Mouse (Mus musculus) kidney, postnatal 14 days (tissue): Measurements from ENCODE around the gene Thbs4.
"Not testable (repeated sequence)": the region's sequence is repeated elsewhere in the genome, so short reads cannot be mapped to it uniquely, and the experiment has no call there.

Experiments
- DNase-seq: peaks from one replicate; pipeline ENCODE4 v3.0.0; 2022; ENCODE audit warnings: mixed read lengths

The Thbs4 gene

DNA sequence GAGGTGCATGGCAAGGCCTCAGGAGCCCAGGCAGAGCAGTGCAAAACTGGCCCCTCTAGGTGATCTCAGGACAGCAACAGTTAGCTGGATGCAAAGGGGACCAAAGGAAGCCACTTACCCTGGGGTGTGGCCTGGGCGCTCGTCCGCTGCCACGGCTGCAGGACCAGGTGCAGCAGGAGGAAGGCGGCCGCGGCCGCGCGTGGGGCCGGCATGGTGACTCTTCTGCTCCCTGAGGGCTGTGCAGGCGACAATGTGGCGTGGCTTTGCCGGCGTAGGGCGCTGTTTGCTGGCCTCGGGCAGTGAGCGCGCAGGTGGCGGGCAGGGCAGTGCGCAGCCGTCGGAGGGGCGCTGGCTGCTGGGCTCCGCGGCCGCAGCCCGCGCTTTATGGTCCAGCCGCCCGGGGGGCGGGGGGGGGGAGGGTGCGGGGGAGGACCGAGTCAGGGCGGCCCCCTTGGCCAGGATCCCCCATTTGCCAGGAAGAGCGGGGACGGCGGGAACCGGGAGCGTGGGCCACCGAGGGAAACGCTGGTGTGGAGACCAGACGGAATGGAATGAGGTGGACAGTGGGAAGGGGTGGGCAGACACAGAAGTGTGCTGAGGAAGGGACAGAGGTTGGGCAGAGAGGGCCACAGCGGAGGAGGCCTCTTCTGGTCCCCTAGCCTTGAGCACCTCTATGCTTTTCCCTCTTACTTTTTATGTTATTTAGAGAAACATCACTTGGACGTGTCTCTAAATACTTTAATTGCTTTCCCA is at the start of gene Thbs4:
Gene Thbs4 (minus strand): TSS at position 357 of the 753 bp plus-strand sequence.
- no peak for DNase-seq

DNA sequence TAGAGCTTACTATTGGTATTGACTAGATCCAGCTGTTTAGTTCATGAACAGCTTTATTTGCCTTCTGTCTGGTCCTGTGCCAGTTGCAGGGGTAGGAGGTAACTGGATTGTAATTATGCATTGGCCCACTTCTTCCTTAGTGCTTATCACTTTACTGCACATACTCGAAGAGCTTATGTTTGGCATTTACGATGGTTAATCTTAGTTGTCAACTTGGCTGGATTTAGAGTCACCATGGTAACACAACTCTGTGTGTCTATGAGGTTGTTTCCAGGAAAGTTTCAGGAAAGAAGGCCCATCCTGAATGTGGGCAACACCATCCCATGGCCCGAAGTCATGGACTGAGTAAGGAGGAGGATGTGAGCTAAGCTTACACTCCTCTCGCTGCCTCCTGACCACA is 38.5 kb upstream of the Thbs4 start:
- no peak for DNase-seq

DNA sequence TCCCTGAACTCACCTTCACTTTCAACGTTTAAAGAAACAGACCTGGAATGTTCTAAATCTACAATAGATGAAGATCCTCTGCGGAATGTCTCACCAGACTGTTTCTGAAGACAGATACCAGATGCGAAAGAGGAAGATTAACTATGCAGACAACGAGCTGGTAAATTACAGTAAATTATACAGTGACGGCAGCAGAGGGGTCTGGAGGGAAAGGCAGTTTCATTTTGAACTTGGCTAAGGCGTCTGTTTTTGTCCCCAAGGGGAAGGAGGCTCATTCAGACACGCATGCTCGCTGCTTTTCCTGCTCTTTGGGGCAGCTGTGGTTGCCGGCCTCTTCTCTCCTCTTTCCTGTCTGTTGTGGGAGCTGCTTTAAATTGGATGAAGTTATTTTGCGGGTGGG is 34.2 kb upstream of the Thbs4 start:
- DNase-seq = peak; percentile 24

DNA sequence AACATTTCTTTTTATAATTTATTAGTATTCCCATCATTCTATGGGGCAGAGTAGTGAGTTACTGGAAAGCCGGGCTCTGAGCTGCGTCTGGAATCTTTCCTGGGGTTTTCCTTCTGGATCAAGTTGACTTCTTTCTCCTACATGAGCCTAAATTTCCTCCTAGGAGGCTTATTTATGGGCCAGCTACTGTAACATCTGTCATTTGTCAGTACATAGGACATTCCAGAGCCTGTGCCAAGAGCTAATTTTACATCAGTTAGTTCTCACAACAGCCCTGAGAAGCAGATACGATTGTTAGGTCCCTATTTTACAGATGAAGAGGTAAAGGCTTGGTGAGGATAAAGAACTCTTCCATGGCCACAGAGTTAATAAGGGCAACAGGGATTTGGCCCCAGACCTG is 22.7 kb upstream of the Thbs4 start:
- no peak for DNase-seq

DNA sequence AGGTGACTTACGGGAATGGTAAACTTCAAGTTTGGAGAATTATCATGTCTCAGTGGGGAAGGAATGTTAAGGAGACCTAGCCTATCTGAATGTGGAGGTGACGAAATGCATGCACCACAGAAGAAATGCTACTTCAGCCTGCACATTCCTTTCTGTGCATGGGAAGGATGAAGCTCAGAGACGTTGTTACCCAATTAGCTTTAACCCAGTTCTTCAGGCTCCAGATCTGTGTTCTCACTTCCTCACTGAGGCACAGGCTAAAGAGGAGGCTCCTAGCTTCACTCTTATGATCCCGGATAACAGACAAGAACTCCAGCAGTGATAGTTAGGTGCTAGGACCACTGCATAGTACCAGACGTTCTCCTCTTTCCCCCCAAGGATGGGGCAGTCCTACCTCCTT is 21.7 kb upstream of the Thbs4 start:
- DNase-seq = no peak

DNA sequence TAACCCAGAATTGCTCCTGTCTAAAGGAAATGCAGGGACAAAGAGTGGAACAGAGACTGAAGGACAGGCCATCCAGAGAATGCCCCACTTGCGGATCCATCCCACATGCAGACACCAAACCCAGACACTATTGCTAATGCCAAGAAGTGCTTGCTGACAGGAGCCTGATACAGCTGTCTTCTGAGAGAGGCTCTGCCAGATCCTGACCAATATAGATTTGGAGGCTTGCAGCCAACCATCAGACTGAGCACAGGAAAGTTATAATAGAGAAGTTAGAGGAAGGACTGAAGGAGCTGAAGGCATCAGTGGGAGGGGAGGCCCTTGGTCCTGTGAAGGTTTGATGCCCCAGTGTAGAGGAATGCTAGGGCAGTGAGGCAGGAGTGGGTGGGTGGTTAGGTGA is 16.0 kb upstream of the Thbs4 start:
- DNase-seq = not testable (repeated sequence)

DNA sequence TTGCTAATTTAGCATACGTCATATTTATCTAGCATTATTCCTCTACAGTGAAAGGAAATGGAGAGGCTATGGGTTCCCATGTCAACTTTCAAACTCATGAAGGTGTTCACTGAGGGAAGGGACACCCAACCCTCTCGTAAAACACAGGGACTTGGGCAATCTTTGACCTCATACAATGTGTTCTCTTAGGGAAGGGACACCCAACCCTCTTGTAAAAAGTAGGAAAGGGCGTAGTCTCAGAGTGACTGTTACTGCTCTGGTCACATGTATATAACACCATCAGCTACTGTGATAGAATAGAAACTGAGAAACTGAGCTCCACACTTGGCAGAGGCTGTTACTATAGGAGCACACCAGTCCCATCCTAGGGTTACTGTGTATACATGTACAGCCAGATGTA is 13.2 kb upstream of the Thbs4 start:
- no peak for DNase-seq

DNA sequence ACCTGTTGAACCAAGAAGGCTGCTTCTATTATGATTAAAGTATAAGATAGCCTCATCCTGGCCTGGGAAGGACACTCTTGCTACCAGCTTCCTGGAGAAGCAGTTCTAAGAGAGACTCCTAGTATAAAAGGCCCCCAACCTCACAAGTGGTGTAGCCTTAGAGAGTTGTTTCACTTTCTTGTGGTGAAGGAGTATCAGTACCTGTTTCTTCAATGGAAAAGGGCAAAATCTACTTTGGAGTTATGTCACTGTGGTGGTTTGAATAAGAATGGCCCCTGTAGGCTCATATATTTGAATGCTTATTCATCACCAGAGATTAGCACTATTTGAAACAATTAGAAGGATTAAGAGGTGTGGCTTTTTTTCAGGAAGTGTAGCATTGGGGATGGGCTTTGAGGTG is 12.2 kb upstream of the Thbs4 start:
- DNase-seq = no peak

DNA sequence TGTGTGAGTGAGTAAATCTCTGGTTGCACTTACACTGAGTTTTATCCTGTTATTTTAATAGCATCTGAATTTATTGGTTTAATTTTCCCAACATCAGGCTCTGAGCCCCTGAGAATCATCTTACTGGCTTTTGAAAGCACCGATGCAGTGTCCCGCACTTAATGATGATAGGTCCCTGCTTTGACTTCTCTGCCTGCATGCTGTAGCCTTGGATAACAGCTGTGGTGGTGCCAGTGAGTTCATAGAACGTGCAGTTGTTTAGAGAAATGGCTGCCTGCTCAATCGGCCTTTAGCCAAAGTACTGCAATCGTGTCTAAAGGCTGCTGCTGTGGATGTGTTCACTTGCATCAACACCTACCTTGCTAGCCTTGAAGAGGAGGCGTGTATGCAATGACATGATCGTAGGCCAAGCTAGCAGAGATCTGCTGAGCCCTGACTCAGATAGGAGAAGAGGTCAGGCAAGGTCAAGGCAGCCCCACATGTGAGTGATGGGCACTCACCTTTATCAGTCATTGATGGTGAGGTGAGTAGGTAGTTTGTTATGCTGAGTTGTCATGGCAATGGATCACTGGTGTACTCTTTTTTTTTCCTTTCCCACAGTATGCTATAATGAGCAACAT is 4.8 kb upstream of the Thbs4 start:
- no peak for DNase-seq

DNA sequence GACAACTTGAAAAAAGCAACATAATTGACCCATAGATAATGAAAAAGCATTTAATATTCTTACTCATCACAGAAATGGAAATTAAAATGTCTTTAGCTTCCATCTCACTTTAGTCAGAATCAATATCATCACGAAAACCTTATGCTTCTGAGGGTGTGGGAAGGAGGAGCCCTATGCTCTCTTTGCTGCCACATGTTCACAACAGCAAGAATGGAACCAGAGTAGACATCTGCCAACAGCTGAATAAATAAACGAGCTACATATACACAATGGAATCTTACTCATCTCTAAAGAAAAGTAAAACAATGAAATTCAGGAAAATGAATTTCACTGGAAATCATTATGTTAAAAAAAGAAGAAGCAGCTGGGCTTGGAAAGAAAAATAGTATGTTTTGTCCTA is 4.2 kb upstream of the Thbs4 start:
- no peak for DNase-seq

DNA sequence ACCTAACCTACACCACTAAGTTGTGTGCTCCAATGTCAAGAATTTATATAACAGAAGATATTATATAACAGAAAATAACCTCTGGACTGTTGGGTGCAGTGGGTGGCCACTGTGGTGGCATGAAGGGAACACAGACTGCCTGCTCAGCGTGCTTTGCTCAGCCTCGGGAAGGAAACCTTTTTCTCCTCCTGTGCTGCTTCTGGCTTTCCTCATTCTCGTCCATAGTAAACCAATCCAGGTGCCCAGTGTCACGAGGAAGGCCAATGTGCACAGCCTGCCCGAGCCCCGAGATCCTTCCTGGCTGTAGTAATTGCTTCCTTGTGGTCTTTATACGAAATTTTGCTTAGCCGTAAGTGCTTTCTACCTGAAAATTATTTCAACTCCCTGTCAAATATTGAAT is 982 bp downstream of the Thbs4 start:
- no peak for DNase-seq

DNA sequence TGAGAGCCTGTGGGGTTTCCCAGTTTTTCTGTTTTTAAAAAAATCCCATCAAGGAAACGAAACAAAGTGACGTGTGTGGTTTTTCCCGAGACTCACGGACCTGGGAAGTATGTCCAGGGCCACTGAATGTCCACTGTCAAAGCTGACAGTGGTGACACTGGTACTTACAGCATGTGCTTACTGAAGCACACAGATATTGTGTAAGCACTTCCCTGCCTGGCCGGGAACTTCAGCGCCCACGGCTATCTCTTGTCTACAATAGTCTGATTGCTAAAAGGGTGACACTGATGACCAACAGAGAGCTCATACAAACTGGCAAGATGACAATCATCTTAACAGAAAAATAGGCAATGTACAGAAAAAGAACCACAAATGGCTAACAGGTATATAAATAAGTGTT is 3.1 kb downstream of the Thbs4 start:
- no peak for DNase-seq

DNA sequence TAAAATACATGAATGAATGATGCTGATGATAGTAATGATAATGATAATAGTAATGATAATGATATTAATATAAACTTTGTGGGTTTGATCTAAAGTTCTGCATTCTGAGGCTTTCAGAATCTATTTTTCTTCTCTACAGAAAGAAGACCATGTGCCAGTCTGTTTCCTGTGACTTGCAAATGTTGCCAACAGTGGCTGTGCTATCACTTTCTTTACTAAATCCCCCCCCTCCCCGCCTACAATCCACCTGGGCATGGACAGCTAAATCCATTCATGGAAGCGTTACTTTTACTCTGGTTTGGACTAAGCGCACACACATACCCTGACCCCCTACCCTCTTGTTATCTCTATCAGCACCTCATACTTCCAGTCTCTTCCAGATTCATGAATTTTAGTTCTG is 10.3 kb downstream of the Thbs4 start:
- no peak for DNase-seq

DNA sequence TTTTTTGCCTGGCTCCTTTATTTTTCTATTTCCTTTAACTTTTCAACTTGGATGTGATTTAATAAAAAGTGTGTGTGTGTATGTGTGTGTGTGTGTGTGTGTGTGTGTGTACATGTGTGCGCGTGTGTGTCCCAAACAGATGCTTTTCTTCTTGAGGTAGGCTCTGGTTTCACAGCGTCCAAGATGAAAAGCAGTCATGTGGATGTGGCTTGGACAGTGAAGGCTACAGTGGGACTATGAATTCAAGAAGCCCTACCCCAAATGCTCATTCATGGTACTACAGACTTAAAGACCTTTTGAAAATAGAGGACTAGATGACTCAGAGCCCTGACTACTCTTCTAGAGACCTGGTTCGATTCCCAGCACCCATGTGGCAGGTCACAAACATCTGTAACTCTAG is 11.1 kb downstream of the Thbs4 start:
- no peak for DNase-seq

DNA sequence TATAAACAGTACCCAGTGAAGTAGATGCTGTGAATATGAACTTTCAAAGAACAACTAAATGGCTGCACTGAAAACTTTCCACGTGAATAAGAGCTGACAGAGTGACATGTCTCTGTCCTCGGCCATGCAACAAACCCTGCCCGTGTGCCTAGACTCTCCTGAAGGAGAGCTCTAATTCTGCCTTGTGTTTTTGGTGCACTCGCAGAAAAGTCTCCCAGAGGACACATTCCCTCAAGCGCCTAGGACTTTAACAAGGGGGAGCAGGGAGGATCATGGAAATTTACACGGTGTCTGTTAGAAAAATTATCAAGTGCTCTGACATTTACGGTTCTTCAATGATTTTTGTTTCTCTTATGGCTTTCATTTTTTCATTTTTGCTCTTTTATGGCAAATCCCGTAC is 13.7 kb downstream of the Thbs4 start:
- DNase-seq = no peak

DNA sequence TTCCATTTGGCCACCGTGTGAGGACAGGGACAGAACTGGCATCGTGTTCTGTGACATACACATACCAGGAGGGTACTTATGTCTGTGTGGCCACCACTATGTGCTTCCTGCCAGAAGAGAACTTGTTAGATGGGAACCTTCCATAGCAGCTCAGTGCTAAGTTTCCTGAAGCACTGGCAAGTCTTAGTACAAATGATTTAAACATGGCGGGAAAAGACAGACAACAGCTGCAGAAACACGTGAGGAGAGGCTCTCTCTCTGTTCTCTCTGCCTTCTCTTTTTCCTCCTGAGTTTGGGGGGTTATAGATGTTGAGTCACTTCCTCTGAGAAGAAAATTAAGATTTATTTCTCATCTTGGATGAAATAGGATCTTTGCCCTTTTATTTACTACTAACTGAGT is 14.5 kb downstream of the Thbs4 start:
- no peak for DNase-seq

DNA sequence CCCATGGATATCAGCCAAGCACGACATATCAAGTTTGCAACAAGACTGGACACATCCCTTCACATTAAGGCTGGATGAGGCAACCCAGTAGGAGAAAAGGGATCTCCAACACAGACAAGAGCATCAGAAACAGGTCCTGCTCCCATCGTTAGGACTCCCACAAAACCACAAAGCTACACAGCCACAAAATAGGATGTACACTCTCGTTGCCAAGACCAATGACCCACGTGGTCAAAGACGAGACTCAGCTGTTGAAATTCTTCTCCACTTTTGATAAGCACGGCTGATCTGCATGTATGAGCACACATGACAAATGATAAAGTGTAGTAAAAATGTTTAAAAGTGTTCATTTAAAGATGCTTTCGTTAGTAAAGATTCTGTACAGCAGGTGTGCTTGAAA is 16.0 kb downstream of the Thbs4 start:
- peak; percentile 30 for DNase-seq

DNA sequence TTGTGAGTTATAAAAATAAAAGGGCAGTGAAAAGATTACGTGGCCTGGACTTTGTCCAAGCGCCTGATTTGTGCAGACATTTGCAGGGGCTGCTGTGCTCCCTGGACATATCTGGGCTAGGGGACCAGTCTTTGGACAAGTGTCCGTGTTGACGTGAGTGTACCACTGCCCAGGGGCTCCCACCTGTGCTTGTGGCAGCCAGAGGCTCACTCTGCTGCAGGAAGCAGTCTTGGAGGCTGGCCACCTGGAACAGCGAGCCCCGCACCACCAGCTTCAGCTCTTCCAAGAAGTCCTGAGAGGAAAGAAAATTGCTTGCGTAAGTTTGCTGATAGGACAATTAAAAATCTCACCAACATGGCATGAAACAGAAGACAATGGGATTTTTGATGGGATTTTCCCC is 18.7 kb downstream of the Thbs4 start:
- DNase-seq = no peak

DNA sequence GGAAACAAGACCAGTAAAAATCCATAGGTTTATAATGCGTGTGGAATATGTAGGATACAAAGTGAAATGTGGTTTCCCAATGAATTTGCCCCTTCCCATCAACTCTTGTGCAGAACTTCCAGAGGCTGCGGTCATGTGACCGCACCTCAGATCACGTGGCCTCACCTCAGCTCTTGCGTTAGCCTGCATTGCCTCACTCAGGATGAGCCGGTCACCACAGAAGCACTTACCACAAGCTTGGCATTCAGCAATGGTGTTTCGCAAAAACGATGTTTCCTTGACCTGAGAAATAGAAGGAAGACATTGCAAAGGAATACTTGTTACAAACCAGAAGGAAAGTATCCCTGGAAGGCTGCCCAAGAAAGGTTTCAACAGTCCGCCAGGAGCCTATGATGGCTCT is 19.7 kb downstream of the Thbs4 start:
- DNase-seq = no peak

DNA sequence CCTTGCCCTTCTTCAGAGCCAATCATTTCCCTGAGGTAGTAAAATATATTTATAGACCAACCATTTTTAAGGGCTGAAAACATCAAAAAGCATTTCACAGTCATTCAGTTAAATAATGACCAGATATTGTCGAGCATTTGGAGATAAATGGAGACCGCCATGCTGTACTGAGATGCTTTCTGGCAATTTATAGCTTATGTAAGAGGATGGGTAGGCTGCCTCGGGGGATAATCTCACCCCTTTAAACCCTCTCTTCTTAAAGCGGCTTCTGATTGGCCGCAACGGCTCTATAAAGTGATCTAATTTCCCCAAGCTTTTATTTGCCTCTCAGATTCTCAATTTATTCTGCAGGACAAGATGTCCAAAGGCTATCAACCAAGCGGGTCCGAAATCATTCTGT is 22.1 kb downstream of the Thbs4 start:
- DNase-seq = no peak

DNA sequence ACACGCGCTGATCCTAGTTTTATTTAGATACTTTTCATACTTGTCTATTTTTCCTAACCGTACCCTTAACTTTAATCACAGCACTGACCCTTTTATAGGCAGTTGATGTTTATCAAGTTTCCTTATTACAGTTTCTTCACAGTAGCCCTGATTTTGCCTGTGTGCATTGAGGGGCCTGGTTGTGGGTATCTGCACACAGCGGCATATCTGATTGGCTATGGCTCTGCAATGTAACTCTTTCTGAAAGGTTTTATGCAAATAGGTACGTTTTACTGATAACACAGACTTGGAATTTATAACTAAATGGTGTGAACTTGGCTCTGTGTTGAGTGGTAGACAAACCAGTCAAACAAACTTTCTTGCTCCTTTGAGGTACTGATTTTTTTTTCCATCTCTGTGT is 23.1 kb downstream of the Thbs4 start:
- no peak for DNase-seq

DNA sequence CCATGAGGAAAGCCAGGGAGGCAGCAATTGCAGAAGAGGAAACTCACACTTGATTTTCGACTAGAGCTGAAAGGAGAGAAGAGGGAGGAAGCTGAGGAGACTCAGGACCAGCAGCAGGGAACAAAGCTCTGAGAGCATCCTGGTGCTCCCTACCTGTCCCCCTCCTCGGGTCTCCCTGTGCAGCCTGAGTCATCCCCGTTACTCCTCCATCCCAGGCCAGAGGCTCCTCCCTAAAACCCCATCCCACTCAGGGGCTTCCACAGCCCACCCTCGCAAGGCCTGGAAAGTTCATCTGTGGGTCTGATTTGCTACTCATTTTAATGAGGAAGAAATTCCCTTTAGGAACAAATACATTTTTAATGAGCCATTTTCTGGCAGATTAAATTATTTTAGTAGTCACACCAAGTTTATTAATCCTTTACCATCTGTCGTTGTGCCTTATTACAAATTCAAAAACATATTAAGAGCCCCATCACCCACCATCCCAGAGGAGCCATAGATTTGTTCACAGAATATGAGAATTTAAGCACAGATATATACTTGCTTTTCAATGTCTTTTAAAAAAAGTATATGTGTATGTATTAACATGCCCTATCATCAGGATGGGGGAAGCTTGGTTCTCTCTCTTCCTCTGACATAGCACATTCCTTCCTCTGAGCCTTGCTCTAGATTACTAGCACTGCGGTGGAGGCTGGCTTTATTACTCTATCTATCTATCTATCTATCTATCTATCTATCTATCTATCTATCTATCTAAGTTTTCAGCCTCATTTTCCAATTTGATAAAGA is 29.0 kb downstream of the Thbs4 start:
- no peak for DNase-seq

DNA sequence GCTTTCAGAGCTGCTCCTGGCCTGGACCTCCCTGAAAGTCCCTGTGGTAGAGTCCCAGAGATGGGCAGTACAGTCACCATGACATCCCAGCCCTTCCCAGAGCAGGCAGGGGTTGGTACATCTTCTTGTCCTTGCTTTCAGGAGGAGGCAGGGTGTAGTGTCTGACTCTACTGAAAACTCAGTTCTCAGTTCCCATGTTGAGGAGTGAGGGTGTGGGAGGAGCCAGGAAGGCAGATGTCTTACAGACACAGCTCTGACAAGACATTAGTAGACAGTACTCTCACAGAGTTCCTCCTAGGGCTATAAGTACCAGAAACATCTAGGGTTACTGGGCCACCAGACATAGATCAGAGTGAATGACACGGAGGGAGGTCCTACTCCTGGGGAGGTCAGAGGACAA is 32.3 kb downstream of the Thbs4 start:
- no peak for DNase-seq

DNA sequence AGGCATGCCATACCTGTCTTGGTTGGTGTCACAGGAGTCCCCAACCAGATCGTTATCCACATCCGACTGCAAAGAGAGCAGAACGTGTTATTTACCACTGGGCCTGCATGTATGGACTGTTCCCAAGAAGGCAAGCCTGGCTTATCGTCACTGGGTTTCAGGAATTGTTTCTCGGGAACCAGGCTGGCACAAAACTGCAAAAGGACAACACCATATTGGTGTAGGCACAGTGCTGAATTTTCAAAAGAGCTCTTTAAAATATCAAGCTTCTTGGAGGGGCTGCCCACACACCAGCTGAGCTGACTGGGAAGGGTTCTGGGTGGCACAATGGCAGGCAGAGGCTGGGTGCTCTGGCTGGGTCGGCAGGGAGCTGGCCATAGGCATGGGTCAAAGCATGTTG is 34.1 kb downstream of the Thbs4 start:
- no peak for DNase-seq
